Mouse (Mus musculus) heart, postnatal 25 days (tissue): Measurements from ENCODE around the gene Gm9964. TPM values are rescaled to one million over a fixed set of nuclear protein-coding genes. Genes with fewer than 3 reads are reported as not detected.

Experiments
- DNase-seq: peaks from one replicate; pipeline ENCODE4 v3.0.0; 2022; ENCODE audit warnings: low spot score
- intact Hi-C: fragments of 180-260 bp; cut with DNase I; formaldehyde crosslinking; loops from one replicate; pipeline ENCODE4 v1.15.1; 2025
- total RNA-seq, 2 experiments: library from RNA; stranded (reverse); gene quantifications; 2 replicates each; pipeline ENCODE4 v1.2.3; 2021

Gene Gm9964
- not detected for total RNA-seq

DNA sequence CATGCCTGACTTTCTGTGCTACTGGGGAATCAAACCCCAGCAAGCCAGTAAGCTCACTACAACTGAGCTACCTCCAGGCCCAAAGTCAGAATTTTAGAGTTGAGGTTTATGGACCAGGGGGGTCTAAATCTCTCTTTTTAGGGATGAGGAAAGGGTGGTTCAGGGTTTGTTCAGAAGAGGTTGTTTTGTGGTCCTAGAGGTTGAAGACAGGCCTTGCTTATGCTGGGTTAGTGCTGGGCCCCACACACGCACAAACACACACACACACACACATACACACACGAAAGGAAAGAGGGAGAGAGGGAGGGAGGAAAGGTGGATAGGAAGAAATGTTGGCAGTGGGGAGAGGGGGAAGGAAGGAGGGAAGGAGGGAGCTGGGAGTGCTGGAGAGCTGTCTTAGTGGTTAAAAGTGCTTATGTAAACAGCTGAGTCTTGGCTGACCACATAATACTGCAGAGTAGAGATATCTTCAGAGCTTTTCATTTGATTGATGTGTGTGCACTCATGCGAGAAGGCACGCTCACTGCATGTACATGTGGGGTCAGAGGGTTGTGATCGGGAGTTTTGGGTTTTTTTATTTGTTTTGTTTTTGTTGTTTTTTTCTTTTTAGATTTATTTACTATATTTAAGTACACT is at the start of gene Gm9964:
TSS of gene Gm9964 (minus strand) at position 51 of the 636 bp plus-strand sequence.
- DNase-seq, result no peak
- intact Hi-C loops, result loop anchor here (1.0 to 10.0 kb wide), 3 partner anchors 73 to 442 kb away; no protein-coding TSS in a partner anchor

DNA sequence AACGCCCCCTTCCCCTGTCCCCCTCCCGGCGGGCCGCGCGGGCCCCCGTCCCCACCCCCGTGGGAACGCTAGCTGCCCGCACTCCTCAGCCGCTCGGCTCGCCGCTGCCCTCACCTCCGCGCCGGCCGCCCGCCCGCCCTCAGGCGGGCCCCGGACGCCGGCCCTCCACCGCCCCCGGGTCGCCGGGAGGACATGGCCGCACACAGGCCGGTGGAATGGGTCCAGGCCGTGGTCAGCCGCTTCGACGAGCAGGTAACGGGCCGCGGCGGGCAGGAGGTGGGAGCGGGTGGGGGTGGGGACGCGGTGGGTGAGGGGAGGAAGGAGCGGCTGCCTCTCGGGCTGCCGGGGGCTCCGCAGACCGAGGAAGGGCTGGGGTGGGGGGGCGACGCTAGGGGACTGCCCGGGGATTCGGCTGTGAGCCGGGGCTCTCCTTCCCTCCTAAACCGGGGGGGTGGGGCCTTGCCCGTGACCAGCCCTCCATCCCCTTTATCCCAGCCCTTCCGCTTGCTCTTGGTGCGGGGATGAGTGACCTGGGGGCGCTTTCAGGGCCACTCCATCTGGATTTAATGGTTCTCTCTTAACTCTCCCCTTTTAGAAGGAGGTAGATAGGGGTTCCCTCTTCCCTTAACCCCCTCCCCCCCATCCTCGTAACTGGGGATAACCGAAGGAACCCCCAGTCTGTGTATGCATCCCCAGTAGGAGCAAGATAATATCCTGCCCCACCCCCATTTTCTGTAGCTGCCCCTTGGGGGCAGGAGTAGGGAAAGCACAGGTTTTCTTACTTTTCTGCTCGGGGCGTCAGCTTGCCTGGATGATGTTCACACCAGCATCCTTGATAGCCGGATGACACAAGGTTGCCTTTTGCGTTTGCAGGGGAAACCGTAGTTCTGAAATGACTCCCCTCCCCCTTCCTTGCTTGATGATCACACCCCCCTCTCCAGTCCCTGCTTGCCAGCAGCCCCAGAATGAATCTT is 43.4 kb upstream of the Gm9964 start:
- peak; percentile 8 for DNase-seq
- intact Hi-C loops, result loop anchor here (5.0 kb wide), 1 partner anchor 57 kb away; no protein-coding TSS in a partner anchor

GRCm38 (mm10) chr11:79339234-79339807 is 42.6 kb upstream of the Gm9964 start, which contains the start of gene Nf1:
Gene Nf1, plus strand, starts transcription at chr11:79339693.
- peak; percentile 92 for DNase-seq
- intact Hi-C loops, result loop anchor here (5.0 kb wide), 1 partner anchor 58 kb away; no protein-coding TSS in a partner anchor

DNA sequence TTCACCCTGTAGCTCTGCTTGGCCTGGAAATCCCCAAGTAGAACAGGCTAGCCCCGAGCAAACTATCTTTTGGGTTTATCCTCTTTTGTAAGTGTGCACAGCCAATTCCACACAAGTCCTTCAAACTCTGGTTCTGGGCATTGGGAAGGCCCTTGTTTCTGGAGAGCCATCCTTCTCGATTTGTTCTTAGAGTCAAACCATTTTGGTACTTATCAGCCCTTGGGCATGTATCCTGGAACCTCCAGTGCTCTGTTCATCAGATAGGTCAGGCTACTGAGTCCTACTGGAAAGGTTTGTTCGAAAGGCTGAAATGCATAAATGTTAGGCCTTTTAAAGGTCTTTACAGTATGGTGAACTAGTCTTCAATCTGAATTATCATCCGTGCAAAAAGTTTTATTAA is 41.9 kb upstream of the Gm9964 start:
- intact Hi-C loops, result loop anchor here (5.0 kb wide), 1 partner anchor 59 kb away; no protein-coding TSS in a partner anchor
- DNase-seq, result no peak

GRCm38 (mm10) chr11:79336722-79337267 is 40.1 kb upstream of the Gm9964 start:
- DNase-seq, result no peak
- intact Hi-C loops, result loop anchor here (2.0 to 5.0 kb wide), 2 partner anchors 32 to 61 kb away; no protein-coding TSS in a partner anchor

GRCm38 (mm10) chr11:79335077-79335476 is 38.4 kb upstream of the Gm9964 start:
- DNase-seq, result no peak
- intact Hi-C loops, result loop anchor here (5.0 kb wide), 1 partner anchor 62 kb away; no protein-coding TSS in a partner anchor

GRCm38 (mm10) chr11:79329585-79329984 is 32.9 kb upstream of the Gm9964 start:
- intact Hi-C loops, result no loop called here
- no peak for DNase-seq

GRCm38 (mm10) chr11:79328060-79328459 is 31.4 kb upstream of the Gm9964 start:
- intact Hi-C loops, result no loop called here
- no peak for DNase-seq

- no peak for DNase-seq
- intact Hi-C loops, result no loop called here
Measured at GRCm38 (mm10) chr11:79327106-79327505, 30.4 kb upstream of the Gm9964 start.

DNA sequence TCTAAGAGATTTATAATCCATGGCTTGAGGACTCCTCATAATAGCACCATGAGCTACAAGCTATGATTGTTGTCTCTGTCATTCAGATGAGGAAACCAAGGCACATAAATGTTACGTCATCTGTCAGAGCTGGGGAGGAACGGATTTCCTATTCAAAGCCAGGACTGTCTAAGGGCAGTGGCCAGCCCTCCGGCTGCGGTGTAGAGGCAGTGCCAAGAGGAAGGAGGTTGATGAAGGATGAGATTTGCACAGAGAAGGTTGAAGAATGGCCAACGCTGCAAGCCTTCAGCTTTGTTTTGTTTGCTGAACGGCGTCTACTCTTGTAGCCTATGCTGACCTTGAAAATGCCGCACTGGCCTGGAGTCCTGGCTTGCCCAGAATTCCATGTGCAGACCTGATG is 29.0 kb upstream of the Gm9964 start:
- intact Hi-C loops, result no loop called here
- no peak for DNase-seq

GRCm38 (mm10) chr11:79323985-79324685 is 27.4 kb upstream of the Gm9964 start:
- intact Hi-C loops, result no loop called here

GRCm38 (mm10) chr11:79319807-79320206 is 23.1 kb upstream of the Gm9964 start:
- intact Hi-C loops, result no loop called here
- no peak for DNase-seq

More at GRCm38 (mm10) chr11:79323985-79324685, 27.4 kb upstream of the Gm9964 start:
- DNase-seq, result no peak

DNA sequence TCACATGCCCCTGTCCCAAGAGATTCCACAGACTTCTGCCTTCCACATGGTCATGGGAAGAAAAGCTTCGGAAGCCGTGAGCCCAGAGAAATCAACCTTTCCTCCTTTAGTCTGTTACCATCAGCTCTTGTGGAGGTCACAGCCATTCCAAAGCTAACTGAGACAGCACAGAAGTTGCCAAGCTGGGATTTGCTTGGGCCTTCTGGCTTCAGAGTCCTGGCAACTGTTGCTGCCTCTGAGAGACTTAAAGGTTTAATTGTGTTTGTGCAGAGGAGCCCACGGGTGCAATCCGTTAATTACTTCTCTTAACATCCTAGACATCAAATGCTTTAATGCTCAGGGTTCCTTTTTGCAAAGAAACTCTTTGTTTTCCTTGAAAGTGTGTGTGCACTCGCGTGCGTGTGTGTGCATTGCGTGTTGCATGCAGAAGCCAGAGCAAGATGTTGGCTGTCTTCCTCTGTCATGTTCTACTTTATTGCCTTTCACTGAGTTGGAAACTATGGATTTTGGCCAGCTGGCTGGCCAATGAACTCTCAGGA is 20.2 kb upstream of the Gm9964 start:
- intact Hi-C loops, result no loop called here
- DNase-seq, result no peak

GRCm38 (mm10) chr11:79310467-79310866 is 13.8 kb upstream of the Gm9964 start:
- no peak for DNase-seq
- intact Hi-C loops, result no loop called here

- intact Hi-C loops, result no loop called here
Measured at GRCm38 (mm10) chr11:79307560-79308200, 11.0 kb upstream of the Gm9964 start.

DNA sequence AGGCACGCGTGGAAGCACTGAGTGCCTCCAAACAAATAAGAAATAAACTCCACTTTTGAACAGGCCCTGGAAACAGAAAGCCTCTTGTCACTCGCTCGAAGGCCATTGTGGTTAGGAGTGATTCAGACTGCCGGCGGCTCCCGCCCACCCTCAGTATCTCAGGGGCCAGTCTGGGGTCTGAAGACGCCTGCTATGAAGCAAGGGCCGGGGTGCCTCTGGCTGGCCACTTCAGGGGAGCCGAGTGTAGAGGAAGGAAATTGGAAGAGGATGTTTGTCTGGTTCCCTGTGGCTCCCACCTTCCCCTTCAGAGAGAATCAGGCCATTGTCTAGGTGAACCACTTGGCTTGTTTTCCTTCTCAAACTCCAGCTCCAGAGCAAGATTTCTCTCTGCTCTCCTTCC is 10.3 kb upstream of the Gm9964 start:
- intact Hi-C loops, result no loop called here

More at GRCm38 (mm10) chr11:79307560-79308200, 11.0 kb upstream of the Gm9964 start:
- no peak for DNase-seq

GRCm38 (mm10) chr11:79306510-79306909 is 9.8 kb upstream of the Gm9964 start:
- intact Hi-C loops, result no loop called here

More for the DNA sequence above, 10.3 kb upstream of the Gm9964 start:
- DNase-seq, result peak; percentile 31

GRCm38 (mm10) chr11:79305697-79306340 is 9.1 kb upstream of the Gm9964 start:
- no peak for DNase-seq
- intact Hi-C loops, result loop anchor here (2.0 kb wide), 1 partner anchor 31 kb away; no protein-coding TSS in a partner anchor

More at GRCm38 (mm10) chr11:79306510-79306909, 9.8 kb upstream of the Gm9964 start:
- no peak for DNase-seq
